Mouse (Mus musculus) frontal cortex, postnatal 36 days (tissue): Measurements from ENCODE around the gene Nrp2.

Source experiments
- DNase-seq, 2 experiments: peaks; one replicate each; pipeline ENCODE4 v3.0.0; 2022; ENCODE audit warnings: low spot score in 2 of 2

Gene Nrp2

DNA sequence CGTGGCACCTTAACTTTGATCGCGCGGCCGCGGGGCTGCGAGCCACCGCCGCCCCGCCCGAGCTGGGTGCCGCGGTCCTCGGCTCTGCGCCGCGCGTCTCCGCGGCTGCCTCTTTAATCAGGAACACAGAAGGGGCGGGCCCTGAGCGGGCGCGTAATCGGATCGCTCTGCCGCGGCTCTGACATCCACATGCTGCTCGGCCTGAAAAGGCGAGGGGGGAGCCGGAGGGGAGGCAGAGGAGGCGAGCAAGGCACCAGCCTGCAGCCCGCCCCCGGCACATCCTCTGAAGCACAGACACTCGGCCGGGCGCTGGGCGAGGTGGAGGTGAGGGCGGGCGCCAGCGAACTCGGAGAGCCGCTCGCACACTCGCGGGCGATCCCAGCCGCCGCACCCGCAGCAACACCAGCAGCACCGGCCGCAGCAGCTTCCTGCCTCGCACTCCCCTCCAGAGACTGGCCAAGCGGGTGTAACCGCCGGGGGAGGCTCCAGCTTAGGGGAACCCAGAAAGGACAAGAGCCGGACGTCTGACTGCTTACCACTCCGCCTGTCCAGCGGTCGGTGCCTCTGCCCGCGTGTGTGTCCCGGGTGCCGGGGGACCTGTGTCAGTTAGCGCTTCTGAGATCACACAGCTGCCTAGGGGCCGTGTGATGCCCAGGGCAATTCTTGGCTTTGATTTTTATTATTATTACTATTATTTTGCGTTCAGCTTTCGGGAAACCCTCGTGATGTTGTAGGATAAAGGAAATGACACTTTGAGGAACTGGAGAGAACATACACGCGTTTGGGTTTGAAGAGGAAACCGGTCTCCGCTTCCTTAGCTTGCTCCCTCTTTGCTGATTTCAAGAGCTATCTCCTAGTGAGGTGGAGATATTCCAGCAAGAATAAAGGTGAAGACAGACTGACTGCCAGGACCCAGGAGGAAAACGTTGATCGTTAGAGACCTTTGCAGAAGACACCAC, at the start of gene Nrp2:
Gene Nrp2 (plus strand): TSS at position 128 of the 959 bp plus-strand sequence.
- peak; percentile 79 for DNase-seq

- no peak for DNase-seq
Observed at GRCm38 (mm10) chr1:62654436-62654835, 48.6 kb upstream of the Nrp2 start.

- DNase-seq: no peak
Observed at GRCm38 (mm10) chr1:62664960-62665645, 38.0 kb upstream of the Nrp2 start.

DNA sequence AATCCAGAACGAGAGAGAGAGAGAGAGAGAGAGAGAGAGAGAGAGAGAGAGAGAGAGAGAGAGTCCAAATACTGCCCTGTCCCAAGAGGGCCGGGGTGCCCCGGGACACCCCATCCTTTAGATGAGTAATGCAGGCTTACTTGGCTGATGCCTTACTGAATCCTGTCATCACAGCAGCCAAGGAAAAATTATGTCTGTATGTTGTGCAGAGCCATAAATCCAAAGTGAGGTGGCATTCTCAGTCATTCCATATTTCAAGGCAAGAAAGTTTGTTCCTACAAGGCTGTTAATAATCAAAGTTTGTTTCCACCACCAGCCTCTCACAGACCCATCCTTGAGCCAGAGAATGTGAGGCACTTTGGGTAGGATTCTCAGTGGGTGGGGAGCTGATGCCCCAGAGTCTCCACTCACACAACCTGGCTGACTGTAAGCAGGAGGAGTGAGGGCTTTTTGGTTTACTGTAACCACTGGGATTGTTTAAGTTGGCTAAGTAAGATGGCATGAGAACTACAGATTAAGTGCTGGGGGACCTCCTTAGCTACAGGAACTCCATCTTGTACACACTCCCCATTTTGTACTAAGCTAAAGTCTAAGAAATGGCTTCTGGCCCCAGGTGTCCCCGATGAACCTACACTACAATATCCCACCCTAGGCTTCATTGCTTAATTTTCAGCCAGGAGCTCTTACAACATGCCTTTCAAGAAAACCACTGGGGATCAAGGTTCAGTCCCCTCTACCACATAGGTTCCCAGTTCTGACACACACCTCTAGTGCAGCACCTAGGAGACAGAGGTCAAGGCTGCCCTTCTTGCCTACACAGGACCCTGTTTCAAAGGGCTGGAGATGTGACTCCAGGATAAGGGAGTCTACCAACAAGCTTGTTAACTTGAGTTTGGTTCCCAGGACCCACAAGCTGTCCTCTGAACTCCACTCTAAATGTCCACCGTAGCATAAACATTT, 37.0 kb upstream of the Nrp2 start:
- DNase-seq: no peak

- no peak for DNase-seq
Observed at GRCm38 (mm10) chr1:62666780-62667179, 36.3 kb upstream of the Nrp2 start.

- no peak for DNase-seq
Observed at GRCm38 (mm10) chr1:62678611-62679344, 24.3 kb upstream of the Nrp2 start.

DNA sequence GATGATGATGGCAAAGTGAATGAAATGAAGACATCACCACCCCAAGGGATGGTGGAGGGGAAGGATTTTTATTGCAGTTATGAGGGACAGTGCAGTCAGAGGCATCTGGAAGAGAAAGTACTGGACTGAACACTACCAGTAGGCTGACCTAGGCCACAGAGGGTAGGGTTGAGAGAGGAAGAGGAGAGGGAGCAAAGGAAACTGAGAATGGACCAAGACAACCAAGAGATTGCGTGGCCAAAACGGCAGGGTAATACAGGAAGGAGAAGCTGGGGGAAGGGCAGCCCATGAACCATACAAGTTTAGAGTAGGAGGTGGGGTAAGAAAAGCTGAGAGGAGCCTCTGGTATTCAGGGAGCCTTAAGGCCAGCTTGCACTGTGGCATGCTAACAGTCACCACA, 23.6 kb upstream of the Nrp2 start:
- DNase-seq: no peak

DNA sequence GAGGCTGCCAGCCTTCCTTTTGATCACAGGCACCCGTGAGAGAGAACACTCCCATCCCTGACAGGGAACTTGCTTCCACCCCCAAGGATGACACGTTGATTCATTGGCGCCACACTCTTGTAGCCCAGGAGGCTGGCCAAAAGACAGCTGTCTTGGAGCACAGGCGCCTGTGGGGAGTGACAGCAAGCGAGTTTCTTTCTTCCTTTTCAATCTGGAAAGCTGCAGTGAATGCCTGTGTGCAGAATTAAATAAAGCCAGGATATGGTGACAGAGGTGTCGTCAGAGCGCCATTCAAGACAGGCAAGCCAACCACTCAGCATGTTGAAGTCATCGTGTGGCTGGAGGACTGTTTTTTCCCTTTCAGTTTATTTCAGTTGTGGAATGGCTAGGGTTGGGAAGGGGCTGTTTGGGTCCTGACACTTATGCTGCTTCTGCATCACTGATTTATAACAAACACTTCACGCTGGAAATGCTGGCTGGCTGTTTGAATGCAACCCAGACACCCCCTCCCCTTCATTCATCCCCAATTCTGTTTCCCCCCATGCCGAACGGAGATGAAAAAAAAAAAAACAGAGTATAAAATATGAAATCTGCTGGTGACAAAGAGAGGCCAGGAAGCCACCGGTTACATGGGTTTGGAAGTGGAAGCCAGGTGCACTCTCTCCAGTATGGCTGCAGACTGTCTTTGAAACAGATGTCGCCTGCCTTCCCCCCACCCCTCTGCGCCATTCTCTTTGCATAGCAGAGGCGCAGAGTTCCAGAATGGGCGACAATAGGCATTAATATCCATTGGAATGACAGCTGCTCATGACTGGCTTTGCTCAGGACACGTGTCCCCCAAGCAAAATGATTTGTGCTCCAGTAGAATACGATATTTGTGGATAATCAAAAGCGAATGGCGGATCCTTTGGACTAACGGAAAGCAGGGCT, 20.4 kb upstream of the Nrp2 start:
- DNase-seq: peak; percentile 15 to 20

- DNase-seq: no peak
Observed at GRCm38 (mm10) chr1:62683498-62683897, 19.6 kb upstream of the Nrp2 start.

DNA sequence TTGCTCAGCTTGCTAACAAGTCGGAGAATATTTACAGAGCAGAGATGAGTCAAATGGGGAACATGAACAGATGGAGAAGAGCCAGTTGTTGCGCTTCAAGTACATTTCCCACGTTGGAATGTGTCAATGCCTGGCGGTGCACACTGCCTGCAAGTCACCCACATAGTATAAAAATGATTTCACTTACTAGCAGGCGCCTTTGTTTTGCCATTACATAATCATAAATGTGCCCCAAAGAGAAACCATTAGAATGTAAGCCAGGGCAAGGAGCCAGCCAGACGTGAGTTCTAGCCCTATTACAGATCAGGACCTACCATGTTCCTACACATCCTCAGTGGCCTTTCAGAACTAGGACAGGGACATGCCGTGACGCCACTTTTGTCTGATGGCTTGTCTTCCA, 15.6 kb upstream of the Nrp2 start:
- DNase-seq: peak; percentile 69 to 86

DNA sequence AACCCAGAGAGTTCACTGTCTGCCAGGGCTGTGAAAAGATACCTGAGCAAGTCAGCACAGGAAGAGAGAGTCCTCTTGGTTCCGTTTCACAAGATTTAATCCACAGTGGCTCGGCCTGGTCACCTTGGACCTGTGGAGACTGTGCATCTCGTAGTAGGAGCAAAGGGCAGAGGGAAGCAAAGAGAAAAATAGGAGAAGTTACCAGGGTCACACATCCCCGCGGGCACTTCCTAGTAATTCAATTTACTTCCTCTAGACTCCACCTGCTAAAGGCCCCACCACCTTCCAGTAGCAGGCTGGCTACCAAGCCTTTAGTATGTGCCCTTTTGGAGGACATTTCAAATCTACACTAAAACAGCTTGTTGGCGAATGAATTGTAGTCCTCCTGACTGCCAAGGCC, 11.9 kb upstream of the Nrp2 start:
- no peak for DNase-seq

GRCm38 (mm10) chr1:62696312-62696982, 6.6 kb upstream of the Nrp2 start:
- DNase-seq: no peak

- peak in 1 of 2 experiments; percentile 56 for DNase-seq
Observed at GRCm38 (mm10) chr1:62696983-62697341, 6.1 kb upstream of the Nrp2 start.

DNA sequence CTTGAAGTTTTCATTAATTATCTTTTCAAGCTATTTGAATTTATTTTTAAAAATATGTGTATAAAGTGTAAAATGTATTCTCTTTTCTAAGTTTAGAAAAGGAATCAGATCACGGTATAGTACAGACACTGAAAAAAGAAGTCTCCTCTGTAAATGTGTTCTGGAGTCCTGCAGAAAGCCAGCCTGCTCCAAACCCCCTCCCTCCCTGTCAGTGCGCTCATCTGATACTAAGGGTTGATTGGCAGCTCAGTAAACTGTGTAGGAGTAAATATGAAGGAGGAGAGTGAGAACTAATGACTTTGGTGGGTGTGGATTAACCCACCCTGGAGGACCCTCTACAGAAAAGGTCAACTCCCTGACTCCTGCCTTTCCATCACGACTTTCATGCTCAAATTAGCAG, 5.7 kb upstream of the Nrp2 start:
- DNase-seq: no peak

- DNase-seq: no peak
Observed at GRCm38 (mm10) chr1:62699801-62700200, 3.3 kb upstream of the Nrp2 start.

GRCm38 (mm10) chr1:62701065-62701921, 1.8 kb upstream of the Nrp2 start:
- DNase-seq: peak; percentile 69 to 80

GRCm38 (mm10) chr1:62702743-62703142, 342 bp upstream of the Nrp2 start:
- DNase-seq: no peak

- peak in 1 of 2 experiments; percentile 18 for DNase-seq
Observed at GRCm38 (mm10) chr1:62704117-62704888, 1.2 kb downstream of the Nrp2 start.
